In genomic region chr13:48726430-48726829, GRCm38 (mm10) we compare ENCODE assay signal across 14 mouse cellular contexts.
DNase-seq lines count a peak whose midpoint lies in the region; ATAC-seq and TF ChIP-seq lines count a peak whose summit lies in the region.
"Had no signal": no experiment of that assay in that cellular context is flagged by ENCODE, and none has a peak within 500 bp of the region (broad histone marks: within the 10 kb centered on the region; RNA-seq: fewer than 3 reads in every experiment).

No protein-coding gene starts in this region.

- H3K4me1 ChIP-seq in forebrain, embryonic 14.5 days (ENCODE audit: control insufficient read depth, insufficient read depth, low read length) = peaks cover 2% of the 10 kb centered on the region; the same call in 1 of the 2 replicates
- peaks cover 1% of the 10 kb centered on the region; the same call in 1 of the 2 replicates for H3K4me1 ChIP-seq in forebrain, embryonic 11.5 days (replicated peaks; ENCODE audit: control insufficient read depth, insufficient read depth, low read length)
- no peaks in the 10 kb centered on the region for H3K4me1 ChIP-seq in liver, adult 2 months (ENCODE audit: control insufficient read depth, insufficient read depth, low read length)
- H3K4me1 ChIP-seq in embryonic facial prominence, embryonic 10.5 days = peaks cover 26% of the 10 kb centered on the region
- H3K4me1 ChIP-seq: liver, embryonic 15.5 days had no signal

- 0 out of 2 replicates have a peak, but pooled peaks have one; percentile 8 for TF ChIP-seq CTCF in liver, adult 2 months (IDR thresholded peaks at IDR 0.05; ENCODE audit: low read depth, low read length)

- no peaks in the 10 kb centered on the region for H3K79me2 ChIP-seq in liver, adult 2 months (ENCODE audit: control insufficient read depth, insufficient read depth, low read length)

- WGBS in forebrain, embryonic 14.5 days = 49% methylated on average over 4 of the region's 4 CpGs
- 45% methylated on average over 4 of the region's 4 CpGs for WGBS in forebrain, embryonic 11.5 days
- WGBS in liver, adult 2 months = 38% methylated on average over 4 of the region's 4 CpGs
- WGBS in embryonic facial prominence, embryonic 10.5 days = 47% methylated on average over 4 of the region's 4 CpGs

- no peak overlapping the region for H3K4me2 ChIP-seq in forebrain, embryonic 14.5 days (ENCODE audit: low read length)
- H3K4me2 ChIP-seq in forebrain, embryonic 11.5 days (ENCODE audit: low read depth, low read length, severe bottlenecking) = no peak overlapping the region
- H3K4me2 ChIP-seq: forebrain, embryonic 15.5 days; hindbrain, embryonic 12.5 days; liver, embryonic 15.5 days had no signal

- H3K27ac ChIP-seq in forebrain, embryonic 14.5 days (ENCODE audit: low read depth, low read length) = no peak overlapping the region
- H3K27ac ChIP-seq in forebrain, embryonic 11.5 days (ENCODE audit: low read depth, low read length) = no peak overlapping the region
- H3K27ac ChIP-seq in liver, adult 2 months (replicated peaks; ENCODE audit: insufficient read depth, low read depth, low read length) = no peak overlapping the region
- H3K27ac ChIP-seq in embryonic facial prominence, embryonic 10.5 days (replicated peaks) = no peak overlapping the region
- H3K27ac ChIP-seq: forebrain, embryonic 15.5 days; hindbrain, embryonic 12.5 days; liver, embryonic 15.5 days had no signal

- no peak for TF ChIP-seq POLR2A in liver, adult 2 months (IDR thresholded peaks at IDR 0.05; ENCODE audit: extremely low read depth, insufficient read depth, low read length)

- H3K36me3 ChIP-seq in forebrain, embryonic 14.5 days (ENCODE audit: control insufficient read depth, insufficient read depth, low read length) = no peaks in the 10 kb centered on the region
- H3K36me3 ChIP-seq in forebrain, embryonic 11.5 days (ENCODE audit: control insufficient read depth, insufficient read depth, low read length) = no peaks in the 10 kb centered on the region
- no peaks in the 10 kb centered on the region for H3K36me3 ChIP-seq in liver, adult 2 months (ENCODE audit: control insufficient read depth, insufficient read depth, low read length)
- H3K36me3 ChIP-seq in embryonic facial prominence, embryonic 10.5 days (replicated peaks) = no peaks in the 10 kb centered on the region
- H3K36me3 ChIP-seq: forebrain, embryonic 15.5 days; hindbrain, embryonic 12.5 days; liver, embryonic 15.5 days had no signal

- H3K9ac ChIP-seq in forebrain, embryonic 14.5 days (ENCODE audit: low read length) = no peak overlapping the region
- H3K9ac ChIP-seq in forebrain, embryonic 11.5 days (ENCODE audit: low read length) = no peak overlapping the region
- H3K9ac ChIP-seq in liver, adult 2 months (ENCODE audit: low read depth, low read length) = no peak overlapping the region
- H3K9ac ChIP-seq: forebrain, embryonic 15.5 days; hindbrain, embryonic 12.5 days; liver, embryonic 15.5 days had no signal

- DNase-seq in forebrain, embryonic 14.5 days (ENCODE audit: low spot score) = peak; percentile 41
- DNase-seq in forebrain, embryonic 11.5 days (ENCODE audit: low spot score) = no peak
- DNase-seq in liver, adult 2 months (ENCODE audit: extremely low read depth, low read depth, low spot score) = no peak
- DNase-seq in liver = no peak
- peak; percentile 34 for DNase-seq in 416B (ENCODE audit: low read depth)
- peak; percentile 65 for DNase-seq in brain, adult 2 months (ENCODE audit: low read depth, low spot score)
- DNase-seq in kidney, adult 18-20 months = no peak
- no peak for DNase-seq in embryonic facial prominence, embryonic 10.5 days (ENCODE audit: low spot score)
- DNase-seq: kidney, postnatal 10 days; right cerebral cortex, postnatal 4 days had no signal

- H3K4me3 ChIP-seq in forebrain, embryonic 14.5 days (ENCODE audit: low read depth, low read length) = no peak overlapping the region
- H3K4me3 ChIP-seq in forebrain, embryonic 11.5 days (ENCODE audit: low read depth, low read length) = no peak overlapping the region
- no peak overlapping the region for H3K4me3 ChIP-seq in liver, adult 2 months (ENCODE audit: insufficient read depth, low read depth, low read length)
- H3K4me3 ChIP-seq in embryonic facial prominence, embryonic 10.5 days = no peak overlapping the region
- H3K4me3 ChIP-seq: forebrain, embryonic 15.5 days; hindbrain, embryonic 12.5 days; liver, embryonic 15.5 days had no signal

- no peak for ATAC-seq in forebrain, embryonic 14.5 days
- no peak for ATAC-seq in forebrain, embryonic 11.5 days (replicated peaks; ENCODE audit: low FRiP score)
- ATAC-seq: CD4-positive, CD25-positive, alpha-beta regulatory T cell, adult 4 months; forebrain, embryonic 15.5 days had no signal

- H3K27me3 ChIP-seq in forebrain, embryonic 14.5 days (replicated peaks; ENCODE audit: control insufficient read depth, insufficient read depth, low read length) = peaks cover 23% of the 10 kb centered on the region
- peaks cover 24% of the 10 kb centered on the region for H3K27me3 ChIP-seq in forebrain, embryonic 11.5 days (ENCODE audit: control insufficient read depth, insufficient read depth, low read length)
- peaks cover 2% of the 10 kb centered on the region for H3K27me3 ChIP-seq in liver, adult 2 months (ENCODE audit: control insufficient read depth, insufficient read depth, low read length)
- peaks cover 78% of the 10 kb centered on the region for H3K27me3 ChIP-seq in embryonic facial prominence, embryonic 10.5 days (replicated peaks; ENCODE audit: low read depth, poor library complexity, severe bottlenecking)

- peaks cover 4% of the 10 kb centered on the region; the same call in 1 of the 2 replicates for H3K9me3 ChIP-seq in forebrain, embryonic 14.5 days (replicated peaks; ENCODE audit: control insufficient read depth, low read length)
- no peaks in the 10 kb centered on the region for H3K9me3 ChIP-seq in forebrain, embryonic 11.5 days (ENCODE audit: control insufficient read depth, low read length)
- H3K9me3 ChIP-seq in embryonic facial prominence, embryonic 10.5 days = peaks cover 5% of the 10 kb centered on the region; the same call in 1 of the 2 replicates
- H3K9me3 ChIP-seq: forebrain, embryonic 15.5 days; hindbrain, embryonic 12.5 days; liver, embryonic 15.5 days had no signal

Comparison
In these comparisons a context has a peak if more than half of its experiments do, and no peak if none do; other contexts are left out.
1. DNase-seq: peak in forebrain, embryonic 14.5 days (single experiment), 416B (single experiment) and brain, adult 2 months (single experiment); none in forebrain, embryonic 11.5 days (single experiment), liver, adult 2 months (single experiment), liver (single experiment), kidney, adult 18-20 months (single experiment) and embryonic facial prominence, embryonic 10.5 days (single experiment).